Mouse (Mus musculus): ENCODE measurements around the gene Kif6. TPM values are rescaled to one million over a fixed set of nuclear protein-coding genes. Genes with fewer than 3 reads are reported as not detected.
A peak's percentile ranks its signal among the peaks of the same experiment; 100 is the strongest.

Kif6 gene
- polyA plus RNA-seq, 1 experiment = 0.34 TPM

- Histone ChIP-seq H3K4me1 (ENCODE audit: control insufficient read depth, insufficient read depth, low read length) (no peaks in the 10 kb centered on the region), H3K27me3 (replicated peaks; ENCODE audit: control insufficient read depth, insufficient read depth, low read length) (no peaks in the 10 kb centered on the region), H3K27ac (ENCODE audit: insufficient read depth, low read depth, low read length) (no peak overlapping the region), H3K4me3 (ENCODE audit: insufficient read depth, low read depth, low read length) (no peak overlapping the region), H3K36me3 (ENCODE audit: control insufficient read depth, insufficient read depth, low read length) (no peaks in the 10 kb centered on the region)
- WGBS = 51% methylated on average over 4 of the region's 4 CpGs
- no peak for TF ChIP-seq CTCF (conservative IDR thresholded peaks at IDR 0.05; ENCODE audit: insufficient read depth, insufficient read length, low read depth, low read length)
- DNase-seq = no peak
Observed at GRCm38 (mm10) chr17:49934586-49934985, 319.6 kb downstream of the Kif6 start.

- 2% methylated on average over 4 of the region's 4 CpGs for WGBS
- DNase-seq = peak; percentile 72
- no peaks in the 10 kb centered on the region for H3K36me3 ChIP-seq (ENCODE audit: control insufficient read depth, insufficient read depth, low read length)
Observed at GRCm38 (mm10) chr17:49935602-49936205, 320.8 kb downstream of the Kif6 start.

DNA sequence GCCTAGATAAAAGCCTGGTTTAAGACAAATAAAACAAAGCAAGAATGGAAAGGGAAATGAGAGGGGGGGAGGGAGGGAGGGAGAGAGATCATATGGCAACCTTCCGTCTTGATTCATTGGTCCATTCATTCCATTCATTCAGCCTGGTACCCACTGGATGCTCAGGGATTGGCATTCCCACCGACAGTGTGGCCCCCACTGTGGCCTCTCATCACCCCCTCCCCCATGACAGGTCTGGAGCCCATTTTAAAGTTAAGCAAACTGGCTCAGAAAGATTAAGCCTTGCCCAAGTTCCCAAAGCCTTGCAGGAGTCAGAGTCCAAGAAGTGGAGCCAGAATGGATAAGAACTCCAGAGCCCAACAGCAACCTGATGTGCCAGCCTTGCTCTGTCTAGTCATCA lies 321.3 kb downstream of the Kif6 start:
- Histone ChIP-seq H3K27ac (ENCODE audit: insufficient read depth, low read depth, low read length) (no peak overlapping the region), H3K4me3 (ENCODE audit: insufficient read depth, low read depth, low read length) (no peak overlapping the region), H3K36me3 (ENCODE audit: control insufficient read depth, insufficient read depth, low read length) (no peaks in the 10 kb centered on the region), H3K27me3 (replicated peaks; ENCODE audit: control insufficient read depth, insufficient read depth, low read length) (no peaks in the 10 kb centered on the region), H3K4me1 (ENCODE audit: control insufficient read depth, insufficient read depth, low read length) (no peaks in the 10 kb centered on the region)
- no peak for TF ChIP-seq CTCF (conservative IDR thresholded peaks at IDR 0.05; ENCODE audit: insufficient read depth, insufficient read length, low read depth, low read length)
- no peak for TF ChIP-seq POLR2A (IDR thresholded peaks at IDR 0.05; ENCODE audit: low read depth, low read length)
- WGBS = 21% methylated on average over 2 of the region's 2 CpGs
- DNase-seq = no peak

More at GRCm38 (mm10) chr17:49935602-49936205, 320.8 kb downstream of the Kif6 start:
- Histone ChIP-seq H3K4me3 (ENCODE audit: insufficient read depth, low read depth, low read length) (no peak overlapping the region), H3K27me3 (replicated peaks; ENCODE audit: control insufficient read depth, insufficient read depth, low read length) (no peaks in the 10 kb centered on the region), H3K4me1 (ENCODE audit: control insufficient read depth, insufficient read depth, low read length) (no peaks in the 10 kb centered on the region), H3K27ac (ENCODE audit: insufficient read depth, low read depth, low read length) (no peak overlapping the region)
- TF ChIP-seq CTCF (conservative IDR thresholded peaks at IDR 0.05; ENCODE audit: insufficient read depth, insufficient read length, low read depth, low read length) (peak; percentile 96), POLR2A (IDR thresholded peaks at IDR 0.05; ENCODE audit: low read depth, low read length) (no peak)

DNA sequence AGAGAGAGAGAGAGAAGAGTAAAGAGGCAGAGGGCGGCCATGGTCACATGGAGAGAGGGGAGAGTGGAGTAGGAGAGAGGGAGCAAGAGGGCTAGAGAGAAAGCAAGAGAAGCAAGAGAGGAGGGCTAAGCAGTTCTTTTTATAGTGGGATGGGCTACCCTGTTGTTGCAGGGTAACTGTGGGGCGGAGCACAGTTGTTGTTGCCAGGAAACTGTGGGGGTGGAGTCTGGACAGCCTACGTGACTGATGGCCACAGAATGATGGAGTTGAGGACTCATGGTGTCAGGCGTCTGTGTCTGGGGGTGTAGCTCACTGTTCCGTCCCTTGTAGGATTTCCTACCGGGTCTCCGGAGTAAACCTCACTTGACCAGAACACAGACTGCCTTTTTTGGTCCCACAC lies 324.2 kb downstream of the Kif6 start:
- Histone ChIP-seq H3K4me1 (ENCODE audit: control insufficient read depth, insufficient read depth, low read length) (no peaks in the 10 kb centered on the region), H3K27ac (ENCODE audit: insufficient read depth, low read depth, low read length) (no peak overlapping the region), H3K4me3 (ENCODE audit: insufficient read depth, low read depth, low read length) (no peak overlapping the region), H3K27me3 (replicated peaks; ENCODE audit: control insufficient read depth, insufficient read depth, low read length) (no peaks in the 10 kb centered on the region), H3K36me3 (ENCODE audit: control insufficient read depth, insufficient read depth, low read length) (no peaks in the 10 kb centered on the region)
- 69% methylated on average over 7 of the region's 7 CpGs for WGBS
- DNase-seq = no peak
- TF ChIP-seq POLR2A (IDR thresholded peaks at IDR 0.05; ENCODE audit: low read depth, low read length) (no peak), CTCF (conservative IDR thresholded peaks at IDR 0.05; ENCODE audit: insufficient read depth, insufficient read length, low read depth, low read length) (no peak)

DNA sequence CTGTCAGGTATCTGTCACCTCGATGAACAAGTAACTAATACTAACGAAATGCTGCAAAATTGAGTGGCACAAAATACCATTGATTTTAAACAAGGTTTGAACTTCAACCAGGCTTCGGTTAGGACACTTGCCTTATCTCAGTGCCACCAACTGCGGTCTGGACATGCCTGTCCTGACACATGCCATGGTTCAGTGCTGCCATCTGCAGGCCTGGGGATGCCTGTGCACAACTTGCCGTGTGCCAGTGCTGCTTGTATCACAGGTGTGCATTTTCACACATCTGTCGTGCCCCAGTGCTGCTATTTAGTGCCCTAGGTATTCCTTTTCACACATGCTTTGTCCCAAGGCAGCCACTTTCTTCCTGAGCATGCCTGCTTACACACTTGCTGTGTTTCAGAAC lies 327.7 kb downstream of the Kif6 start:
- H3K27me3 ChIP-seq (replicated peaks; ENCODE audit: control insufficient read depth, insufficient read depth, low read length) = no peaks in the 10 kb centered on the region
- H3K4me3 ChIP-seq (ENCODE audit: insufficient read depth, low read depth, low read length) = no peak overlapping the region
- 63% methylated on average over 6 of the region's 6 CpGs for WGBS
- DNase-seq = peak; percentile 16
- no peaks in the 10 kb centered on the region for H3K36me3 ChIP-seq (ENCODE audit: control insufficient read depth, insufficient read depth, low read length)
- H3K4me1 ChIP-seq (ENCODE audit: control insufficient read depth, insufficient read depth, low read length) = no peaks in the 10 kb centered on the region
- H3K27ac ChIP-seq (ENCODE audit: insufficient read depth, low read depth, low read length) = no peak overlapping the region
- TF ChIP-seq POLR2A (IDR thresholded peaks at IDR 0.05; ENCODE audit: low read depth, low read length) (no peak), CTCF (conservative IDR thresholded peaks at IDR 0.05; ENCODE audit: insufficient read depth, insufficient read length, low read depth, low read length) (peak; percentile 72)

- peak; percentile 75 for DNase-seq
- Histone ChIP-seq H3K27me3 (replicated peaks; ENCODE audit: control insufficient read depth, insufficient read depth, low read length) (no peaks in the 10 kb centered on the region), H3K27ac (ENCODE audit: insufficient read depth, low read depth, low read length) (no peak overlapping the region), H3K4me3 (ENCODE audit: insufficient read depth, low read depth, low read length) (no peak overlapping the region), H3K36me3 (ENCODE audit: control insufficient read depth, insufficient read depth, low read length) (no peaks in the 10 kb centered on the region), H3K4me1 (ENCODE audit: control insufficient read depth, insufficient read depth, low read length) (no peaks in the 10 kb centered on the region)
- WGBS = 6% methylated on average over 7 of the region's 7 CpGs
- TF ChIP-seq CTCF (conservative IDR thresholded peaks at IDR 0.05; ENCODE audit: insufficient read depth, insufficient read length, low read depth, low read length) (peak; percentile 57), POLR2A (IDR thresholded peaks at IDR 0.05; ENCODE audit: low read depth, low read length) (no peak)
Observed at GRCm38 (mm10) chr17:49951491-49951855, 336.5 kb downstream of the Kif6 start.

- H3K27ac ChIP-seq (ENCODE audit: insufficient read depth, low read depth, low read length) = no peak overlapping the region
- no peaks in the 10 kb centered on the region for H3K36me3 ChIP-seq (ENCODE audit: control insufficient read depth, insufficient read depth, low read length)
- no peaks in the 10 kb centered on the region for H3K27me3 ChIP-seq (replicated peaks; ENCODE audit: control insufficient read depth, insufficient read depth, low read length)
- peak; percentile 51 for DNase-seq
- 44% methylated on average over 22 of the region's 22 CpGs for WGBS
- no peak overlapping the region for H3K4me3 ChIP-seq (ENCODE audit: insufficient read depth, low read depth, low read length)
- H3K4me1 ChIP-seq (ENCODE audit: control insufficient read depth, insufficient read depth, low read length) = no peaks in the 10 kb centered on the region
- TF ChIP-seq POLR2A (IDR thresholded peaks at IDR 0.05; ENCODE audit: low read depth, low read length) = no peak
- TF ChIP-seq CTCF (conservative IDR thresholded peaks at IDR 0.05; ENCODE audit: insufficient read depth, insufficient read length, low read depth, low read length) = no peak
Observed at GRCm38 (mm10) chr17:49951856-49952607, 337.1 kb downstream of the Kif6 start.
